Mouse (Mus musculus): ENCODE measurements at regions not wholly inside any gene's neighbourhood (a gene's known extent, or its start where the extent isn't known, plus 50 kb on each side); places are given as distances from the start of the nearest gene placed in this dataset.

DNA sequence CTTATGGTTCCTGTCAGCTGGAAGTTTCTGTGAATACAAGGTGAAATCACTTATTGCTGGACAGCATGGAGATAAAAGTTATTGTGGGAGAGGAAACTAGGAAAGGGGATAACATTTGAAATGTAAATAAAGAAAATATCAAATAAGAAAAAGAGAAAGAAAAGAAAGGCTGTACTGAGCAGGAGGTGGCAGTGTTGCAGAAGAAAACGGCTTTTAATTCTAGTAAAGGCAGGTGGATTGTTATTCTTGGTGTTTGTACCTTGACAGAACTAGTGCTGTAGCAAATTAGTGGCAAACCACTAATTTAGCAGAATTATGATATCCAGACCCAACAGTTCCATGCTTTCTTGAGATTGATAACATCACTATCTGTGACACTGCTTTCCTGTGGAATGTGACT, 52.6 kb downstream of the Gm10358 start:
- DNase-seq (ENCODE audit: low spot score in 2 of 2): peak; percentile 6 to 22

DNA sequence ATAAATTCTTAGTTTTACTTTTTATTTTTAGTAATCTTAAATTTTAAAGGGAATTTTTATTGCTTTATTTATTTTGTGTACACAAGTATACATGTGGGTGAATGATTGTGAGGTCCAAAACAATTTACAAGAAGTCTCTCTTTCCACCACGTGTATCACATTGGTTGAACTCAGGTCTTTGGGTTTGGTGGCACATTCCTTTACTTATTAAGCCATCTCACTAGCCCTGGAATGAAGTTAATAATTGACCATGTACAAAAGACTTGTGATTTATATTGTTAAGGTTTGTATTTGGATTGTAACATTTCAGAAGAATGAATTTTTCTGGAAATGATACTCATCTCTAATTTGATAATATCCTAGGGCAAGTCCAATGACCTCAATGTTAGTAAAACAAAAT, 56.2 kb downstream of the Gm10358 start:
- no peak for DNase-seq (ENCODE audit: low spot score in 2 of 2)

DNA sequence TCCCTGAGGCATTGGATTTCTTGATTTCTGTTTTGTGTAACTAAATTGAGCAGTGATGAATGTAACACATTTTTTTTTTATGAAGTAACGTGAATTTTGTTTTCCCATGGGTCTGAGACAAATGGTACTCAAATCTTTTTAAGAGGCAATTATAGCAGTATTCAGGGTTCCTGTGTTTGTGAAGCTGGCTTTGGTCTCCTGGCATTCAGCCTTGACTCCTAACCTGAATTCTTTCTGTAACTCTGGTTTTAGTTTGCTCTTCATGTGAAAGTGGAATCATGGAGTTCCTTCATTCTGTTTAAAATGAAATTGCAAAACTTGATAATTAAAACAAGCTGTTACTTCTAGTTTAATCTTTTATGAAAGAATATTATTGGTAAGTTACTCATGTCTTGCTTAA, 58.3 kb downstream of the Gm10358 start:
- DNase-seq (ENCODE audit: low spot score in 2 of 2): no peak

DNA sequence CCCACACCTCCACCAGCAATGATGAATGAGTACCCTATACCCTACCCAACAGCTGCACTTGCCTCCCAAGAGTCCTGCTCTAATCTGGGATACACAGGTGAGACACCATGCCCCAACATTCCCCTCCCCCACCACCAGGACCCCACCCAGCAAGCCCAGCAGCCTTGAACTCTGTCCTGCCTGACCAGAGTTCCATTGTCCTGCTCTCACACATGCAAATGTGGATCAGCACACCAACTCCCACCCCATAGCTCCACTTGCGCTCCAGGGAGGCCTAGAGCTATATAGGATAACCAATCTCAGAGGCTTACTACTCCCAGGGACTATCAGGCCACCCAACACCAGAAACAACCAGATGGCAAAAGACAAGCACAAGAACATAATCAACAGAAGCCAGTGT, 85.8 kb downstream of the Gm10358 start:
- no peak for DNase-seq (ENCODE audit: low spot score in 2 of 2)

DNA sequence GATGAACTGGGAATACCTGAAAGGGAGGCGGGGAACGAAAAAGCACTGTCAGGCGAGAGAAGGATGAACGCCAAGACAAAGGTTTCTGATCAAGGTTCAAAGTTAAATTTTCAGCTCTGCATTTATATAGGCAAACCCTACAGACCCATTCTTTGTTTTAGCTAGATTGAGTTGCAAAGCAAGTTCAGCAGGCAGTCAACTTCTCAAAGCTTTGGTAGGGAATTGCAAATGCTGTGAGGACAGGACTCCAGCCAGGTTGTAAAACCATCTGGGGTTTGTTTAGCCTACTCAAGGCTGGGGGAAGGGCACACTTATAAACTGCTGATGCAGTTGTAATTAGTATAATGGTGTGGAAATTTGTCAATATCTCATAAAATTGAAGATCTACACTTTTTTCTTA, 87.9 kb downstream of the Gm10358 start:
- DNase-seq (ENCODE audit: low spot score in 2 of 2): no peak

DNA sequence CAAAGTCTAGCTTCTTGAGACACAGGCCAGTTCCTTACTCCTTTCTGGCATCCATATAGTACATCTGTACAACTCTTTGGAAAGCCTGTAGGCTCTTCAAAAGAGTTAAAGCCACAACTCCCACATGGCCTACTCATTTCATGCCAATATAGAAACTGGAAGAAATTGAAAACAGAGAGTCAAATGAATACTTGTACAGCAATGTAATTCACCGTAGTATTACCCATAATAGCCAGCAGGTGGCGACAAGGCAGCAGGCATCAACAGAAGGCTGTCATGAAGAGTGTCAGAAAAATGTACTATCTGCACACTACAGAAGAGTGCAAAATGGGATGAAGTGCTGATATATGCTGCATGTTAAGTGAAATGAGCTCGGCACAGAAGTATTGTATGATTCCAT, 90.5 kb downstream of the Gm10358 start:
- DNase-seq (ENCODE audit: low spot score in 2 of 2): peak; percentile 72 to 76

DNA sequence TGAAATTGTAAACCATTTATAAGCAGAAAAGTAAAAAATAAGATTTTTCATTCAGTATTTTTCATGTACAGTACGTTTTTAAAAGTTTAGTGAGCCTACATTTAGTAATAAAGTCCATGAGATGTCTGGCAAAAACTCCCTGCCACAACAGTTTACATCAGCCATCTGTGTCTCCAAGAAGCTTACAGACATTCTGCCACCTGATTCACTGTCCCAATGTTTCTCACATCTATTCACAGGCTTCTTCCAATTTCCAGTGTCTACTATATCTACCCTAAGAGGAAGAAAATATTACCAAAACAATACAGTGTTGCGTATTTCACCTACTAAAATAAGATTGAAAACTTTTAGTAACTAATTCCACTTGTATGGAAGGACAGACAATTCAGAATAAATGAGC, 95.7 kb downstream of the Rasd2 start:
- no peak for DNase-seq (ENCODE audit: low spot score in 2 of 2)

DNA sequence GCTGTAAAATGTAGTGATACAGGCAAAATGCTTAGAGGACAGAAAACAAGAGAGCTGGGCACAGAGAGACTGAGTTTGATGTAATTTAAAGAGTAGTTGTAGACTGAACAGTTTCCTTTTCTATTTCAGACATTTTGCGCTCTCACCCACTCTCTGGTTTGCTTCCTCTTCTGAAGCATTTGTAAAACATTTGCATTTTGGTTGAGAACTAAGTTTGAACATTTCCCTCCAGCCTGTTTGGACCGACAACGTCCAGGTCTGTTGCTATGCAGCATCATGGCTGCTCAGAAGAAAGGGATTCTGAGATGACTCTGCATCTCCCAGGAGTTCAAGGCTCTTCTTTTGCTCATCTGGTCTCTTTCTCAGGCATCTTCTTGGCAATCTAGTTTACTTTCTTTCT, 78.2 kb downstream of the Rasd2 start:
- no peak for DNase-seq (ENCODE audit: low spot score in 2 of 2)

DNA sequence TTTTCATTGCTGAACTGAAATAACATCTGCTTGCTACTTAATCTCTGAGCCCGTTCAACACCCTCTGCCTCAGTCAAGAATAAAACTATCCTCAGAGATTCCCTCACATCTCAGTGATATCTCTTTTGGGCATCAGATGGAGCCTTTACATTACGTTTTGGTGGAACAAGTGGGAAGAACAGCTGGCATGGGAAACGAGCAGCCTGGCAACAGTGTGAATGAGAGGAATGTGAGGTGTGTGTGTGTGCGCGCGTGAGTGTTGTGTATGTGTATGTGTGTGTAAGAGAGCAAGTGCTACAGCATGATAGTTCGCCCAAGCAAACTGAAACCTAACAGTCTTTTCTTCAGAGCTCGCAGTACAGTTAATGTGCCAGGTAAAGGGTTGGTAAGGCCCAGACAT, 76.2 kb downstream of the Rasd2 start:
- peak; percentile 11 to 20 for DNase-seq (ENCODE audit: low spot score in 2 of 2)
